Mouse (Mus musculus): Measurements from ENCODE around the gene Orai2. TPM values are rescaled to one million over a fixed set of nuclear protein-coding genes. Genes with fewer than 3 reads are reported as not detected.
"Not testable (repeated sequence)": the region's sequence is repeated elsewhere in the genome, so short reads cannot be mapped to it uniquely, and the experiment has no call there.

The Orai2 gene
- polyA plus RNA-seq (2015; fragmentation: Nextera tagmentation; extraction: Ambion mirVana), result 54.7 and 67.8 TPM in 2 replicates

GRCm38 (mm10) chr5:136170512-136171362 is at the start of gene Orai2:
Orai2 (minus strand) TSS chr5:136170713.
- DNase-seq (ENCODE audit: low spot score), result peak; percentile 89

- DNase-seq (ENCODE audit: low spot score), result no peak
Observed at GRCm38 (mm10) chr5:136218585-136218984, 48.1 kb upstream of the Orai2 start.

- no peak for DNase-seq (ENCODE audit: low spot score)
Observed at GRCm38 (mm10) chr5:136217932-136218381, 47.4 kb upstream of the Orai2 start.

- DNase-seq (ENCODE audit: low spot score), result peak; percentile 57
Observed at GRCm38 (mm10) chr5:136217004-136217665, 46.6 kb upstream of the Orai2 start.

DNA sequence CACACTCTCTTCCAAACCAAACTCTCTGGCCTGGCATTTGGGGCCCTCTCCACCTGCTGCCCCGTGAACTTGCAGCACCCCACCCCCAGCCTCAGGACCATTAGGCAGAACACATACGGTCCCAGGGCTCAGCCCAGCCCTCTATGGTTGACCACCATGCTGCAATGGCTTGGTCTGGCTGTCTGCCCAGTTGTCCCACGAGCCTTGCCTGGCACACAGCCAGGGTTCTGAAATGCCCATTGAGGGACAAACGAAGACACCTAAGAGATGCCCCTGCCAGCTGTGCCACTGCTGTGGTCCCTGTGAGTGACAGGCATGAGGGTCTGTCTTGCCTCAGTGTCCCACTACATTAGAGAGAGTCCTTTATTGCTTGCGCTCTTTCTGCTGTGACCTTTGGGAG is 45.4 kb upstream of the Orai2 start:
- no peak for DNase-seq (ENCODE audit: low spot score)

DNA sequence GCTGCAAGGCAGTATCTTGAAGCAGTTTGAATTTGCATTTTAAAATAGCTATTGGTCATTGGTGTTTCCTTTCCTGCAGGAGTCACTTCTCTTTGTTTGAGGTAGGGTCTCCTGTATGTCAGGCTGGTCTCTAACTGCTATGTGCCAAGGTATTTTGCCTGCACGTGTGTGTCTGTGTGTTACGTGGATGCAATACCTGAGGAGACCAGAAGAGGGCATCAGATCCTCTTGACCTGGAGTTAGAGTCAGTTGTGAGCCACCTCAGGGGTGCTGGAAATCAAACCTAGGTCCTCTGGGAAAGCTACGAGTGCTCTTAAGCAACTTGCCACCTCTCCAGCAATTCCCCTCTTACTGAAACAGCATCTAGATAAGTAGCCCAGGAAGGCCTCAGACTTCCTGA is 44.7 kb upstream of the Orai2 start:
- DNase-seq (ENCODE audit: low spot score), result peak; percentile 12

GRCm38 (mm10) chr5:136213716-136214115 is 43.2 kb upstream of the Orai2 start:
- DNase-seq (ENCODE audit: low spot score), result no peak

DNA sequence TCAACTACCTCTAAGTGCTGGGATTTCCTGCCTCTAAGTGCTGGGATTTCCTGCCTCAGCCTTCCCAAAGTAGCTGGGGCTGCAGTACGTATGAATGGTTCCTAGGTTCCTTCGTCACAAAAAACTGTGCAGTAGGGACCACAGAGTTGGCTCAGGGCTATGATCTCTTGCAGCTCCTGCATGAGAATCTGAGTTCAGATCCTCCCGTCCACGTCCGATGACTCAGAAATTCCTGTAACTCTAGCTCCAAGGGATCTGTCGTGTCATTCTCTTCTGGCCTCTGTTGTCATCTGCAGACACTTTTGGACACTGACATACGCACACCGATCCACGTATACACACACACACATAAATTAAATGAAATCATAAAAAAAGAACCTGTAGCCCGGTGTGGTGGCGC is 42.2 kb upstream of the Orai2 start:
- no peak for DNase-seq (ENCODE audit: low spot score)

DNA sequence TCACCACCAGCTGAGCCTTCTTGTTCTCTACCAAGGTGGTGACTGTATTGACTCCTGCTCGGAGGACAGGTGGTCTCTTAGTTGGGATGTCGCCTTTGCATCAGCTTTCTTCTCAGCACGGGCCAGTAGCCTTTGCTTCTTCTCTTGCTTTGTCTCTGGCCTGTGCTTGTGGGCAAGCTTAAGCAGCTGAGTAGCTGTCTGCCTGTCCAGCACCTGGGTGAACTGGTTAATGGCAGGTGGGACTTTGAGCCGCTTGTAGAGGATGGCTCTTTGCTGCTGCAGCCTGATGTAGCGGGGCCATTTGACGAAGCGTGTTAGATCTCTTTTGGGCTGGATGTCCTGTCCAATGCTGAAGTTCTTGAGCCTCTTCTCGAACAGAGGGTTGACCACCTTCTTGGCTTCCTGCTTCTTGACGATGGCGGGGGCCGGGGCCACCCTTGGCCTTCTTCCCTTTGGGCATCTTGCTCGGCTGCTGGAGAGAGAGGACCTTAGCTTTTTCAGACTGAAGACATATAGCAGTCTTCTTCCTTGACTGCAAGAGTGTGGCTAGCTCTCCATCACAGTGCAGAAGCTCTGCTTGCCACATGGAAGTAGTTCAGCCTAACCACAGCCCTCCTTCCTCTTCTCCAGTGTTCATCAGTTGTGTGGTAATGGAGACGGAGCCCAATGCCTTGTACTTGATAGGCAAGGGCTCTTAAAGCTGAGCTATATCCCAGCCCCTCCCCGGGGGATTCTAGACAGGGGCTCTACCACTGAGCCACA is 41.0 kb upstream of the Orai2 start:
- not testable (repeated sequence) for DNase-seq (ENCODE audit: low spot score)

- DNase-seq (ENCODE audit: low spot score), result no peak
Observed at GRCm38 (mm10) chr5:136210549-136210948, 40.0 kb upstream of the Orai2 start.

GRCm38 (mm10) chr5:136201832-136202231 is 31.3 kb upstream of the Orai2 start:
- DNase-seq (ENCODE audit: low spot score), result peak; percentile 52

DNA sequence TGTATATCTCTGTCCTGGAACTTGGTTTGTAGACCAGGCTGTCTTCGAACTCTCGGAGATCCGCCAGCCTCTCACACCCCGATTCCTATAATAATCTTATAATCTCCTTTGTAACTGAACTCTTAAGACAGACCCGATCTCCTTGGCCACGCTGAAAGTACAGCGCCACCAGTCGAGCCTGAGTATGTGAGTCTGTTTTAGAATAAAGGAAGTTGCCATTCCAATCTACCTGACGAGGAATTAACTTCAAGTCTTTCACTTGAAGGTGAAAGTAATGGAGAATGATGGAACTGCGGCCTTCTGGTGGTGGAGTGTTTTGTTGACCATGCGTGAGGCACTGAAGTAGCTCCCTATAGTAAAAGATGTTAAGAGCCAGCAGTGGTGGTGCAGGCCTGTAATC is 29.0 kb upstream of the Orai2 start:
- DNase-seq (ENCODE audit: low spot score), result peak; percentile 6

DNA sequence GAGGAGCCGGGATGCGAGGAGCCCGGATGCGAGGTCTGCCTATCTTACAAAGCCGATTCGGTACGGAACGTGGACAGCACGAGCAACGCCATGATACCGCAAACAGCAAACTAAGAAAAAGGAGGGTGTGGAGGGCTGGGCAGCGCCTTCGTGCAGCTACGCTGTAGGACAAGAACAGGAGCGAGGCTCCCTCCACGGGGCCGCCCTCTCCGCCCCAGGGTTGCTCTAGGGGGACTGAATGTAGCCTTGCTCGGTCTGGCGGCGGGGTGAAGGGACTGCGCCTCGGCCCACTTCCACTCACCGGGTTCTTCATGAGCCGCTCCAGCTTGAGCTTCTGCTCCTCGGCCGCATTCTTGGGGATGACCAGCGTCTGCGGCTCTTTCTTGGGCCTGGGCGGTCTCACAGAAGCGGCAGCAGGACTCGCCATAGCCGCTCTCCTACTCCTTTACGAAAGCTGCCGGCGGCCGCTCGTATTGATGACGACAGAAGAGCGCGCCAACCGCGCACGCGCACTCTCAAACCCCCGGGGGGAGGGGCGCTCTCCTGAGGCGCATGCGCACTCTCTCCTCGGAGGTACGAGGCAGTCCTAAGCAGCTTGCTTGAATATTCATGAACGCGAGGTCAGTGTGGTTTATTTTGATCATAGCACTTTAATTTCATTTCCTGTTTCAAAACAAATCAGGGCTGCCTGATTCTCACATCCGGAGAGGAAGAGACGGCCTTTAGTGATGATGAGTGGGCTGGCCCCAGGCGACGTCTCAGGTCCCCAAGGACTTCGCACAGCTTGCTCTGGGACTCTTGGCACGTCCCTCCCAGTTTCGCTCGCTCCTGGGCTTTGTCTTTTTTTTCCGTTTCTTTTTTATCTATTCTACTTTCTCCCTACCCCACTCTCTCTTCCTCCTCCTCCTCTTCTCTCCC is 28.2 kb upstream of the Orai2 start, which contains the start of gene Prkrip1:
Gene Prkrip1, minus strand, starts transcription at position 490 of the 918 bp plus-strand sequence.
- peak; percentile 98 for DNase-seq (ENCODE audit: low spot score)

- DNase-seq (ENCODE audit: low spot score), result no peak
Observed at GRCm38 (mm10) chr5:136191870-136192269, 21.4 kb upstream of the Orai2 start.

DNA sequence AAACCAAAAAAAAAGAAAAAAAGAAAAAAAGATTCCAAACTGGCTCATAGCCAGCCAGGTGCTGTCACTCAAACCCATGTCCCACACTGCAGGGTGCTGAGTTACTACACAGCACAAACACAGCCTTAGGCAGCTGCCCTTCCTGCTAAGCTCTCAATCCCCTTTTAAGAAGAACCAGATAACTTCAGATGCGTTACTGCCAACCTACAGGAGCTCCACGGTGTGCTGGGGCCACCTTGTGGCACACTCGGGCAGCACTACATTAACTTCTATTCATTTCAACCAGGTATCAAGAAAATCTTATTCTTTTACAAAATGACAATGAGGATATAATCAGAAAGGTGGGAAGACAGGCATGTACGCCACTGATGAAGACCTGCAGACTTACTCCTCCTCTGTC is 16.2 kb upstream of the Orai2 start:
- peak; percentile 80 for DNase-seq (ENCODE audit: low spot score)

GRCm38 (mm10) chr5:136183766-136184165 is 13.3 kb upstream of the Orai2 start:
- DNase-seq (ENCODE audit: low spot score), result peak; percentile 20

- DNase-seq (ENCODE audit: low spot score), result no peak
Observed at GRCm38 (mm10) chr5:136182830-136183229, 12.3 kb upstream of the Orai2 start.

GRCm38 (mm10) chr5:136182049-136182448 is 11.5 kb upstream of the Orai2 start:
- DNase-seq (ENCODE audit: low spot score), result no peak

DNA sequence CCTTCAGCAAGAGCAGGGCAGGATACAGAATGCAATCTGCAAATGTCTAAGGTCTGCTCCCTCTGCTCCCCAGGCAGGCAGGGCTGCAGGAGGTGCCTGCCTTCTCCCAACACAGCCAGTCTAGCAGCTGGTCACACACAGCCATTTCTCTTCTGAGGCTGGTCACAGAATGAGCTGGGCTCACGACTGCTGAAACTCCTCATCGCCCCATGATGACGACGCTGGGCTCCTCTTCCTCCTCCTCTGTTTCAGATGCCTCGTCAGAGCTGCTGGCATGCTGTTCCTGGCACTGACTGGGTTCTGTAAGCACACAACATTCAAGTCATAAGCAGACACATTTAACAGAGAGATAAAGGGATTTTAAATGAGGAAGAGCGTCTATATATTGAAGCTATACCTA is 10.7 kb upstream of the Orai2 start:
- no peak for DNase-seq (ENCODE audit: low spot score)

DNA sequence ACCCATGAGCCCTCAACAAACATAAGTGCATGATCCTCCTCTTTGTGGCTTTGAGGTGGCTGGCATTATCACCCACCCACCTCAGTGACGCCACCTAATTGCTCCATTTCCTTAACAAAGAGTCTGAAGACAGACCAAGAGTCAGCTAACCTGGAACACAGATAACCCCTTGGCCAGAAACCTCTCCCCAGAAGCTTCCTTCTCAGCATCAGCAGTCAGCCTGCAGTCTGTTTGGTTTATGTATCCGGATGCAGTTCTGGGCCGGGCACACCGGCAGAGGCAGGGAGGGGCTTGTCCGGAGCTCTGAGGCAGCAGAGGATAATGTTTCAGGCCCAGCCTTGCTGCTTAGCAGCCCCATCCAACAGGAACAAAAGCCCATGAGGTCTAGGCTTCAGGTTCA is 9.1 kb upstream of the Orai2 start:
- no peak for DNase-seq (ENCODE audit: low spot score)
